Mouse (Mus musculus) embryo, embryonic 11.5 days (tissue): ENCODE data around the gene Pld3.

Experiments used
- DNase-seq: peaks from one replicate; pipeline ENCODE4 v3.0.0-alpha.2; 2012; ENCODE audit warnings: low read depth, low spot score

The Pld3 gene

GRCm38 (mm10) chr7:27486770-27487697 lies 66.0 kb downstream of the Pld3 start, which contains the start of gene Sertad1:
Sertad1 (plus strand) TSS chr7:27486910.
- peak; percentile 99 for DNase-seq

- no peak for DNase-seq
Observed at GRCm38 (mm10) chr7:27486102-27486769, 66.8 kb downstream of the Pld3 start.

GRCm38 (mm10) chr7:27483860-27484259 lies 69.2 kb downstream of the Pld3 start:
- no peak for DNase-seq
